Mouse (Mus musculus) olfactory bulb, adult 2 months (tissue): ENCODE data around the gene Ifitm2.

Source experiments
- CTCF ChIP-seq: fragments of 200-500 bp; IDR thresholded peaks from 2 replicates; pipeline ENCODE4 v1.5.1; 2012; ENCODE audit warnings: low read depth, mild to moderate bottlenecking, low read length, moderate library complexity; ENCODE audit not compliant: insufficient read depth
- POLR2A ChIP-seq: fragments of 200-500 bp; IDR thresholded peaks from 2 replicates; pipeline ENCODE4 v1.6.1; 2012; ENCODE audit warnings: mild to moderate bottlenecking, low read depth, low read length, moderate library complexity; ENCODE audit not compliant: insufficient read depth

DNA sequence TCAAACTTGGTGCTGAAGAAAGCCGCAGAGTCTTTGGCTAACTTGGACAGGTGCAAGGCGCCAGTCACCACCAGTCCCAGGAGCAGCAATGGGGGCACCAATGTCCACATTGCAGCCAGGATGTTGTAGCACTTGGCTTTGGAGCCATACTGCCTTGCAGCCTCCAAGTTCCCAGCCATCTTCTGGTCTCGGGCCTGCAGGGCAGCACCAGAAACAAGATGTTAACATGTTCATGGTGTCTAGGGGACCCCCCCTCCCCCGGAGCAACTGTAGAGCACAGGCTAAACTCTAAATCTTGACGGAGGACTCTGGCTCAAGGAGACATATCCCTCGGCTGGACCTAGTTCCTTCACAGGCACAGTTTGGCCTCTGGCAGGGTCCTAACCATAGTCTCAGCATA lies 6.5 kb downstream of the Ifitm2 start:
- TF ChIP-seq CTCF: no peak
- TF ChIP-seq POLR2A: no peak
